Mouse (Mus musculus): ENCODE measurements around the gene Per3. TPM values are rescaled to one million over a fixed set of nuclear protein-coding genes. Genes with fewer than 3 reads are reported as not detected.

The Per3 gene
- polyA plus RNA-seq (2017; shearing (Covaris generic)): 1.6 TPM

GRCm38 (mm10) chr4:151044037-151044943, at the start of gene Per3:
TSS of gene Per3 (minus strand) at chr4:151044665.

GRCm38 (mm10) chr4:151089270-151089669, 44.8 kb upstream of the Per3 start, which contains the start of gene Gm13090:
TSS of gene Gm13090 (plus strand) at chr4:151089570.

GRCm38 (mm10) chr4:151057347-151058321, 13.2 kb upstream of the Per3 start, which contains the start of gene Vamp3:
TSS of gene Vamp3 (minus strand) at chr4:151057963.

GRCm38 (mm10) chr4:150996797-150997196, 47.7 kb downstream of the Per3 start, which contains the start of gene Uts2:
TSS of gene Uts2 (plus strand) at chr4:150997097.

Other genes with a start within 250 kb of the Per3 start
- 2.8 TPM for gene Errfi1, start 190.7 kb downstream of the Per3 start, polyA plus RNA-seq (2017; shearing (Covaris generic))
- 391 TPM for gene Park7, start 130.2 kb downstream of the Per3 start, polyA plus RNA-seq (2017; shearing (Covaris generic))
- 317 TPM for gene Tnfrsf9, start 130.1 kb downstream of the Per3 start, polyA plus RNA-seq (2017; shearing (Covaris generic))
- gene Uts2, start 47.6 kb downstream of the Per3 start, polyA plus RNA-seq (2017; shearing (Covaris generic)): not detected
- 60.3 TPM for gene Vamp3, start 13.3 kb upstream of the Per3 start, polyA plus RNA-seq (2017; shearing (Covaris generic))
- not detected for gene Gm13090, start 44.9 kb upstream of the Per3 start, polyA plus RNA-seq (2017; shearing (Covaris generic))